Mouse (Mus musculus) left cerebral cortex, postnatal 25 days (tissue): ENCODE results near the gene Nkain4. TPM values are rescaled to one million over a fixed set of nuclear protein-coding genes. Genes with fewer than 3 reads are reported as not detected.

Experiments
- DNase-seq, 2 experiments: peaks; one replicate each; pipeline ENCODE4 v3.0.0; 2022; ENCODE audit warnings: low spot score in 2 of 2, mixed read lengths in 1 of 2
- intact Hi-C: fragments of 180-260 bp; cut with DNase I; formaldehyde crosslinking; loops from one replicate; pipeline ENCODE4 v1.15.1; 2025
- total RNA-seq, 2 experiments: library from RNA; stranded (reverse); gene quantifications; 2 replicates each; pipeline ENCODE4 v1.2.3; 2021

Nkain4 gene
- total RNA-seq, 2 experiments from 2014 or later: 36.0 to 37.9 TPM

DNA sequence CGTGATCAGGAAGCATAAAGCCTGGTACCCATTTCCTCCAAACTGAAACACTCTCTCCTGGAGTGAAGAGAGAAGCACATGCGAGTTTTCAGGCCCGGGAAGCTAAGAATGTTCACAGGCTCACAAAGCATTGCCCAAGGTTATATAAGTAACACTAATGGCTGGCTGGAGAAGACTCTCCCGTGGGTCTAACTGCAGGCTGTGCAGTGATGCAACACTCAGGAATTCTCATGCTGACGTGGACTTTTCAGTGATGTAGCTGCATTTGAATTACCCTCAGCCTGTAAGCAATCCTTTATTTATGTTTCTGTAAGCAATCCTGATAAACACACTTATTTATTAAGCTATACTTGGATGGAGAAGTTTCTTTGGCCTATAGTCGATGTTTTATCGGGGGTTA is 5.1 kb upstream of the Nkain4 start:
- intact Hi-C loops: no loop called here
- no peak for DNase-seq

DNA sequence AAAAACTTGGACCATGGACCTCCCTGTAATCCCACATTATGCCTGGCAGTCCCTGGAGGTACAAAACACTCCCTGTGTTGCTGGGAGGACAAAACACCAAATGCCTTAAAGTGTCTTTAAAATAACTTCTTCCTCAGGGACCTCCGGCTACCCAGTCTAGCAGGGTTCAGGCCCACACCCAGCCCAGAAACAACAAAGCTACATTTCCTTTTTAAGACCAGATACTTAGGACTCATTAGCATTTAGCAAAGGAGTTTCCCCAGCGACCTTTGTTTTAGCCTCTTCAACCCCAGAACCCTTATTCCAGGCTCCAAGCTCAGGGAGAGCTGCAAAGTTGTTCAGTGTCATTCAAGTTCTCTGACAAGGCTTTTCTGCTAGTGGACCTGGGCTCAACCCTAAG is 861 bp downstream of the Nkain4 start:
- no peak for DNase-seq
- intact Hi-C loops: no loop called here

DNA sequence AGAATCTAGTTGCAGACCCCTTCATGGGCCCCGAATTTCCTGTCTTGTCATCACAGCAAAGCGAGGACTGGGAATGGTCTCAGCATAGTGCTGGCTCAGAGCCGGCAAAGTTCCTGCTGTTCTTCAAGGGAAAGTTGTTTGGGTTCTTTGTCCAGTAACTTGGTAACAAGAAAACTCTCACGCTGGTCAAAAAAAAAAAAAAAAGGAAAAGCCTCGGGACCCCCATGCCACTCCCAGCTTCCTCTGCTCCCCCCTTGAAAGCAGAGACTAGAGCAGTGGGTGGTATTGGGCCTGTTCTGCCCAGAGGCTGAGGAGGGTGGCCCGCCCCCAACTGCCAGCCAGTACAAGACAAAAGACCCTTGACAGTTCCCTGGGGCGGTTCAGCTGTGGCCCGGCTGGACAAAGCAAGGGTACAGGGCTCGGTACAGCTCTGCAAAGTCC is 1.7 kb downstream of the Nkain4 start:
- intact Hi-C loops: no loop called here

DNA sequence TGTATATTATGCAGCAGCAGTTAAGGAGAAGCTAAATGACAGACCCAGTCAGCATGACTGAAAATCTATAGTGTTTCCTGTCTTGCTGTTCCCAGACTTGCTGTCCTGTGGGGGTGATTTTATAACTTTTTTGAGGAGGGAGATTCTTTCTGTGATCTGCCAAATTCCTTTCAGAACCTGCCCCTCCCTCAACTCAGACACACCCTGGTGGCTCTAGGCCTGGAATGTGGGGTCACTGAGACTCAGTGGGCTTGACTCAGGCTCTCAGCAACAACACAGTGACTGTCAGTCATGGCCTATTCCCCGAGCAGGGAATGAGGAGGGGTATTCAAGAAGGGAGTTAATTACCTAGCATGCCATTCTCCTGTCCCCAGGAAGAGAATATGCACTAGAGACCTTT is 4.6 kb downstream of the Nkain4 start:
- no peak for DNase-seq
- intact Hi-C loops: no loop called here

More for the DNA sequence above, 1.7 kb downstream of the Nkain4 start:
- DNase-seq: peak; percentile 20 to 29

DNA sequence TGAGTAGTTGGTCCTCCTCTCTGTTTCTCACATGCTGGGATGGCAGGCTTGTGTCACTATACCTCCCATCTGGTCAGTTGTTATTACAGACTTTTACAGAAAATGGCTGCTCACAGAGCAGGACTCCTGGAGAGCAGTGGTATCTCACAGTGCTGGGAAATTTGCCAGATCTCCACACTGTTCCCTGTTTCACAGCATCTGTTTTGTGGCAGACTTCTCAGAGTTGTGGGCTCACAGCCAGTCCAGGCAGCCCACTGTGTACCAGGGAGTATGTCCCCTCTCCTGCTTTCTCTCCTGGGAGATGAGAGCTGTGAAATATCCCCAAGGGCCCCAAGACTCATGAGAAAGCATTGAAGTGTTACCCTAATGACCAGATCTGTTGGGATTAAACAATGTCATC is 12.6 kb downstream of the Nkain4 start:
- intact Hi-C loops: no loop called here
- DNase-seq: peak; percentile 22 to 40

DNA sequence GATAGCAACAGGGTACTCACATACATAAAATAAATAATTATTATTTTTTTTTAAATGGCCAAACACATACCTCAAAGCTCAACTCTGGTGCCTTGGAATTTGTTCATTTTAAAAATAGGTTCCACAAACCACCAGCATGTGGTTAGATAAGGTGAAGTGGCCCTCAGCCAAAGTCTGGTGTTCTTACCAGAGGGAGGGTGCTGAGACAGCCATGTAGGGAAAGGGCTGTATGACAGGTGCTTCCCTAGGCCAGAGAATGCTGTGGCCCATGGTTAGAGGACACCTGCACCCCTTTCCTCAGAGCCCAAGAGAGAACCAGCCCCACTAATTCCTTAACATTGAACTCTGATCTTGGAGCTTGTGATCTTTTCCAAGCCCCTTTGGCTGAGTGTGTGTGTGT is 14.3 kb downstream of the Nkain4 start:
- no peak for DNase-seq
- intact Hi-C loops: no loop called here

DNA sequence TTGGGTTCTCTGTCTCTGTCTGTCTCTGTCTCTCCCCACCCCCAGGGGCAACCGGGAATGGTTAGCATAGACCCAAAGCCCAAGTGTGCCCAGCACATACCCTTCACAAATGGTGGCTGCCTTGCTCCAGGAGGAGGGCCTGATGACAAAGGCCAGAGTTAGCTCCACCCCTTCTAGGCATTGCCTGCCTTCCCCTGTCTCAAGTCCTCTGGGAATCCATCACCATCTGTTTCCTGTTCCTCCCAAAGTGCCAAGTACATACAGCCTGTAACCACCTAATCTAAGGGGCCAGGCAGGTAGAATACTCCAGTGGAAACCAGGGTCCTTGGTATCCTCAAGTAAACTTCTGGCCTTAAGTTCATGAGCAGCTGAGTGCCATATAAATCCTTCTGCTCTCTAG is 22.1 kb downstream of the Nkain4 start:
- DNase-seq: no peak
- intact Hi-C loops: no loop called here

DNA sequence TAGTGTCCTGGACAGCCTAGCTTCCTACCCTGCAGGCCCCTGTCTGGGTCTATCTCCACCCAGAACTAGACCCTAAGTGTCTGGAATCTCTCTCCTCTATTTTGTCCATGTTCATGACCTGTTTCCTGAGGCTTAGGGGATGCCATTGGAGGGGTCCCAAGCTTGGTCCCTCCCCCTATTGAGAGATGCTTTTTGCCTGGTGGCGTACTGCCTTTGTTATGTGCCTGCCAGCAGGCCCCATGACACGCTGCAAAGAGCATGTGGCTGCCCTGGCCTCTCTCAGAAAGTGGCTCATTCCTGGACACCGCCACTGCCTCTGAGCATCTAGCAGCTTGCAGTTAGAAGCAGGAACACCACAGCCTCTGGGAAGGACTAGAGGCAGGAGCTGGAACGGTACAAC is 25.8 kb downstream of the Nkain4 start, which contains the start of gene Birc7:
TSS of gene Birc7 (plus strand) at position 301 of the 400 bp plus-strand sequence.
- intact Hi-C loops: no loop called here
- no peak for DNase-seq

DNA sequence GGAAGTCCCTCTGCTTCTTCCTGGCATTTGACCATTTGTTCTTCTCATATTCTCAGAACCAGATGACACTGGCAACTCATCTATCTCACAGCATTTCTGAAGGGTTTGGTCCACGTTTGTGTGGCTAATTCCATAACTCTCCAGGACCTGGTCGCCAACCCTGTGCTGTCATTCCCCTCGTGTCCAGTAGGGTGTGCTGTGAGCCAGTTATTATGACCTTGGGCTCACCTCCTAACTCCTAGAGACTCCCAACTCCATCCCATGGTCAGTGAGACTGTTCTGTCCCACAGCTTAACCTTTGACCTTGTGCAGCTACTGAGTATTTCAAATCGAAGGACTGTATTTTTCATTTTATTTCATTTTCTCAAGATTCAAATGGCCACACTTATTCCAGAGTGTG is 29.3 kb downstream of the Nkain4 start:
- peak; percentile 59 to 70 for DNase-seq
- intact Hi-C loops: loop anchor here (1.0 to 2.0 kb wide), 2 partner anchors 39 to 148 kb away; no protein-coding TSS in a partner anchor

DNA sequence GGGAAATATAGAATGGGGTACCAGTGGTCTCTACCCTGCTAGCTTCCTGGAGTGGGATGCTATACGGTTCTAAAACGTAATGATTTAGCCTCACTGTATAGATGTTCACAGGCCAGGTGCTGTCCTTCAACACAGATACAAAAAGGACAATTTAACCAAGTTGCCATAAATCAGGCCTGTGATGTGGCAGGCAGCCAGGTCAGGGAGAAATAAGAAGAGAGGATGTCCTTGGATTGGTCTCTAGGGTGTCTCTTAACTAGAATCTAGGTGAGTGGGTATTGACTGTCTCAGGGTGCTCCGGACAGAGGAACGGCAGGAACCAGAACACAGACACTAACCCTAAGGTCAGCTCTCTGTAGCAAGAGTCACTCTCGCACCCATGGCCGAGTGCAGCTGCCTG is 31.8 kb downstream of the Nkain4 start:
- no peak for DNase-seq
- intact Hi-C loops: no loop called here

DNA sequence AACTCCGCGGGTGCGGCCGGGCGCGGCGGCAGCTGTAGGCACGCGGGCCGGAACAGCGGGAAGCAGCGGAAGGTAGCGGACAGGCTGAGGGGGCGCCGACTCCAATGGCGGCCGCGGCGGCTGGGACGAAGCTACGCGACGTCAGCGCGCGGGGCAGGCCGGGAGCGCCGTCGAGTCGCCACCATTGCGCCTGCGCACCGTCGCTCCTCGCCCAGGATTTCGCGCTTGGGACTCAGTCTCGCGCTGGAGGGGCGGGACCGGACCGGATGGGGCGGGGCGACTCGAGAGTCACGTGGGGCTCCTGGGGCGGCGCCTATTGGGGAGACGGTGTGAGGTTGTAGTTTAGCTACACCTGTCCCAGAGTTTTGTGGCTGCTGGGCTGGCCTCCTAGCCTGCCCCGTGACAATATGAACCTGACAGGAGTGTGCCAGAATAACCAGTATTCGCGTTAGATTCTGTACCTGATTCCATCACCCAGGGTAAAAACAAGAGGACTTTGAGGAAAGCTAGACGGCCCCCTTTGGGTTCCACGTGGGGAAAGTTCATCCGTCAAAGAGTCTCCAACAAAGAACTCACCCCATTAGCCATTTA is 33.6 kb downstream of the Nkain4 start, which contains the start of gene Ythdf1:
TSS of gene Ythdf1 (minus strand) at position 140 of the 591 bp plus-strand sequence.
- DNase-seq: peak; percentile 94 to 97
- intact Hi-C loops: no loop called here

DNA sequence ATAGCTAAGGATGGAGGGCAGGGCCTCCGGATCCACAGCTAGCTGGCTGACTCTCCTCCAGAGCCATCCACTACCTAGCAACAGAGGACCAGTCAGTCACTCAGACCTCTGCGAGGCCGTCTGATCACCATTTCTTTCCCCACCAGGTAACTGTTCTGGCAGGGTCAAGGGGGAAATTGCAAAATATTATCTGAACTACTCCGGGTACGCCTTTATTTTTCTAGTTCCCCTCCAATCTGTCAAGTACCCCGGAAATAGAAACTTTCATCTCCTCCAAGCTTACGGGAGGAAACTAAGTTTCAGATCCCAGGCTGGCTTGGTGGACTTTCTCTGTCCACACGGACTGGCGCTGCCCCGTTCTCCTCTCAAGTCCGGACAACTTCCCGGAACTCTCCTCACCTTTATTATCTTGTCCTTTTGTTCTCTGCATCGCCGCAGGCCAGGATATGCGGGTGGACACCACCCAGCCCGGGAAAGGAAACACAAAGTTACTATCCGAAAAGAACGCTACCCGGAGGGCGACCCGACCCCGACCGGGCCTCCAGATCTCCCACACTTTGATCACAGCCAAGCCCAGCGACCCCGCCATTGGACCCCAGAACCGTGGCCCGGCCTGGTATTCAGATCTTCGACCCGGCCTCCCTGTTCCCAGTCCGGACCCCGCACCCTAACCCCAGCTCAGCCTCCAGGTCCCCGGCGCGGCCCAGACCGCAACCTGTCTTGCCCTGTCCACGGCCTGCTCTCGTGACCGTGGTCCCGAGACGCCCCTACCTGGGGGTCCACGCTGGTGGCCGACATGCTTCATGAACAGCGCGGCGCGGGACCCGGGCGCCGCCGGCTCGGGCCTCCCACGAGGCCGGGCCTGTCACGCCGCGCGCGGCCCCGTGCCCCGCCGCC is 34.3 kb downstream of the Nkain4 start:
- intact Hi-C loops: no loop called here
- peak in 1 of 2 experiments; percentile 24 for DNase-seq

DNA sequence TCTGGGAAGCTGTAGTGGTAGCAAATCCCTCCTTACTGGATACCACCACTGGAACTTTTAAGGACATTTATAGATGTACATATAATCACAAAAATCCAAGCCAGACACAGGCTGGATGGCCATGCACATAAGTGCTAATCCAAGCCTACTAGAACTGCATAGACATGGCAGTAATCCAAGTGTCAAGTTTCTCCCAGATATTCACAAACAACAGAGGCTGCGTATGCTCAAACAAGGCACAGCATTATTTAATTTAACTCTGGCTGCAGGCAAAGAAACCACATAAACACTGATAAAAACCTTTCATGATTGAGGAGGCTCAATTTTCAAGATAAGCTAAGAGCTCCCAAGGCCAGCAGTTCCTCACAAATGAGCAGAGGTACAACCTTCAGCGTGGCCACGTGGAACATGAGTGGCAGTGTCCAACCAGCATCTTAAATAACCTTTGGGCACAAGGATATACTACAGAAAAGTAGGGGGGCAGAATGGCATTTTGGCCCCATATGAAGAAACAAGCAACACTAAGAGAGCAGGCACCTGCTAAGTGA is 38.5 kb downstream of the Nkain4 start:
- DNase-seq: no peak

DNA sequence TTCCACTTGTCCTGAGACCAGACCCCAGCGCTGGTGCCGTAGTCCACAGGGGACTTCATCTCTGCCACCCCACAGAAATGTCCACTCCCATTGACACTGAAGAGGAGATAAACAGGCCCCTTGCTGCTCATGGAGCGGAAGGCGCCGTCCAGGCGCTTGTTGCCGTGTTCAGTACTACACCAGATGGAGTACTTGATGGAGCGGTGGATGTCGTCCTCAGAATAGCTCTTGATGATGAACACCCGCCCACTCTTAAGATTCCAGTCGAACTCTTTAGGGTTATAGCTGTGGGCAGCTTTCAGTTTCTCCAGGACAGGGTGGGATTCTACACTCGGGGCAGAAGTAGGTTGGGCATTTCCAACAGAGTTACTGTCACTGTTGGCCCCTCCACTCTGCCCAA is 43.6 kb downstream of the Nkain4 start:
- intact Hi-C loops: no loop called here
- peak in 1 of 2 experiments; percentile 58 for DNase-seq

More for the DNA sequence above, 38.5 kb downstream of the Nkain4 start:
- intact Hi-C loops: no loop called here

DNA sequence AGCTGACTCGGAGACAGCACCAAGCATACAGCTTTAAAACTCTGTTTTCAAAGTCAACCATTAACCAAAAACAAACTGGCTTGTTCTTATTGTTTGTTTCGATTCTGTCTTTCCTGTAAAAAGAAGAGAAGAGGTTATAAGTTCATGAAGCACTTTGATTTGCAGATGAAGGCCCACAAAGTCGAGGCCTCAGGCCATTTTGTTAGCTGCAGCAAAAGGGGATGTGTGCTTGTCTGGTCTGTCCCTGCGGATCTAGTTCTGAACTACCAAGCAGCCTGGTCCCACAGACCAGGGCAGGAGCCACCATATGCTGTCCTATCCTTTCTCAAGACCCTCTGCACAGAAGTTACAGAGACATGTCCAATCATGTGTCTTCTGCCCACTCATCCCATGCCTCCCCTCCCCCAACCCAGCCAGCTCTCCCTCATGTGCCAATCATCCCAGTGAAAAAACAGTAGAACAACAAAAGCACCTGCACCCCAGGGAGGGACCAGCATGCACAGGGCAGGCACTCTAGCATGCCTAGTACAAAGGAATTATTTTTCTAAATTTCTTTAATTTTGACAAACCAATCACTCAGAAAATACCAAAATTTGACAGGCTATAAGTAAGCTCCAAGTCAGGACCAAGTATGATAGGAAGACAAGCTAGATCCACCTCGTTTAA is 48.8 kb downstream of the Nkain4 start:
- no peak for DNase-seq
- intact Hi-C loops: no loop called here

DNA sequence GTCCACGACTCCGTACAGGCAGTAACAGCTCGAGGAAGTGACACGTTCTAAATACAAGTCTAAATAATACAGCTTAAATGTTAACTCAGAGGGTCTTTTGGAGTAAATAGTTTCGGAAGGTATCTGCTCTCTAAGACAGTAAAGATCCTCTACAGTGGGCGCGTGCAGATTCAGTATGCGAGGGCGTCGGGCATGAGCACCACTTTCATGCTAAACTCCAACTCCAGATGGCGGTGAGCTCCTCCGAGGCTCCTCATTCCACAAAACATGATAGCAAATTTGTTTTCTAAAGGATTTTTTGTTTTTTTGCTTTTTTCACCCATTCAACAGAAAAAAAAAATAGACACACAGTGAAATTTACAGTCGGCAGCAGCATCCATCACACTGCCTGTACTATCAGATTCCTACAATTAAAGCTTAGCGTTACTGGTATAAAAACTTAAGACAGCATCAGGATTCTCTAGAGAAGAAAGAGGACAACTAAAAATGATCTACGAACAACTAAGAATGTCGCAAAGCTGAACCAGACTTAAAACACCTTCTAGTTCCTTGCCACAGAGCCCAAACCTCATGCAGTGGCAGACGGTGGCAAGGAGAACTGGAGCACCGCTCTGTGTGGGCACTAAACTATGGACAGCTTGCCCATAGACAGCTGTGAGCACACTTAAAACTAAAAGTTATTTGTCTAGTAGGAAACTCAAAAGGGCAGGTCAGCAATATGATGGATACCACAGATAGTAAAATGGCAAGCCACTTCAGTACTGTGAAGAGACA is 49.9 kb downstream of the Nkain4 start:
- intact Hi-C loops: no loop called here
- peak; percentile 44 to 76 for DNase-seq

DNA sequence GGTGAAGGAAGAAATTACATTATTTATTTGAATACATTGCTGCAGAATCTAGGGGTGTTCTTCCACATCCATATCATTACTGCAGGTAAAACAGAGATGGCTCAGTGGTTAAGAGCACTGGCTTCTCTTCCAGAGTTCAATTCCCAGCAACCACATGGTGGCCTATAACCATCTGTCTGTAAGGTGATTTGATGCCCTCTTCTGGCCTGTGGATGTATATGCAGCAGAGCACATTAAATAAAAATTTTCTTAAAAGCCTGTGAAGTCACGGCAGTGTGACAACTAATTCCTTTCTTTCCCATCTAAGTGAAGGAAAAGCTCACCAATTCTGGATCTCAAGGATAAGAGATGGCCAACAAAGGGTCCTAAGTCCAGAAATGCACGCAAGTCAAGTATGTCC is 52.4 kb downstream of the Nkain4 start:
- peak; percentile 42 to 65 for DNase-seq
- intact Hi-C loops: no loop called here

DNA sequence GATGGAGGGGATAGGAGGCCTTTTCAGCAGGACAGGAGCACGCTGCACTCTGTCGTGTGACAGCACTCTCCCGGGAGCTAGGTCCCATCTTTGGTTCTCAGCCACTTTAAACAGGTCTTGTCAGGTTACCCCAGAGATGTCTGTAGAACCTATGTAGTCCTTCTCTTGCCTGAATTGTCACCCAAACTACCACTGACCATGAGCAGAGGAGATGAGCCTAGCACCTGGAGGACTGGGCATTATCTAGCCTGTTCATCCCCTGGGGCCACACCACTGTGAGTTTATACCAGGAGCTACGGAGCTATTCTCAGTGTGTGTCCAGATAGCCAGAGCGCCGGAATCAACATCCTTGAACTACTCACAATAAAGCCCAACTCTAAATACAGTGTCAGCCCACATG is 56.6 kb downstream of the Nkain4 start:
- intact Hi-C loops: loop anchor here (5.0 kb wide), 1 partner anchor 174 kb away; no protein-coding TSS in a partner anchor
- peak; percentile 42 to 55 for DNase-seq
